Mouse (Mus musculus): Measurements from ENCODE around the gene Serpina11.
"Not testable (repeated sequence)": the region's sequence is repeated elsewhere in the genome, so short reads cannot be mapped to it uniquely, and the experiment has no call there.

The Serpina11 gene

DNA sequence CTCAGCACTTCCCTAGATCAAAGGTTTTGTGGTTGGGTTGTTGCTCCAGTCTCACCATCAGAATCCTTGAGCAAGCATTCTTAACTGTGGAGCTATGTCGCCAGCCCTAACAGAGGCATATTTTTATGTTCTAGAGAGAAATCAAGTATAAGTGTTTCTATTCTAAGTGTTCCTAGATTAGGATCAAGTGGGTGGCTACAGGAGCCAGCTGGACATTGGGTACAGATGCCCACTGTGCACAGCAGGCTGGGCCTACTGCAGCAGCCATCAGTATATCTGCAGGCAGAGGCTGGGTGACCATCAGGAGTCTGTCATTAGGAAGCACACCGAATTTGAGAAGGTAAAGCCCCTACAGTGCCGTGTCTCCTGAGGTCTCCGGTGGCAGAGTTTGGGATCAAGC lies 18.7 kb downstream of the Serpina11 start:
- no peak for DNase-seq (ENCODE audit: low spot score)

DNA sequence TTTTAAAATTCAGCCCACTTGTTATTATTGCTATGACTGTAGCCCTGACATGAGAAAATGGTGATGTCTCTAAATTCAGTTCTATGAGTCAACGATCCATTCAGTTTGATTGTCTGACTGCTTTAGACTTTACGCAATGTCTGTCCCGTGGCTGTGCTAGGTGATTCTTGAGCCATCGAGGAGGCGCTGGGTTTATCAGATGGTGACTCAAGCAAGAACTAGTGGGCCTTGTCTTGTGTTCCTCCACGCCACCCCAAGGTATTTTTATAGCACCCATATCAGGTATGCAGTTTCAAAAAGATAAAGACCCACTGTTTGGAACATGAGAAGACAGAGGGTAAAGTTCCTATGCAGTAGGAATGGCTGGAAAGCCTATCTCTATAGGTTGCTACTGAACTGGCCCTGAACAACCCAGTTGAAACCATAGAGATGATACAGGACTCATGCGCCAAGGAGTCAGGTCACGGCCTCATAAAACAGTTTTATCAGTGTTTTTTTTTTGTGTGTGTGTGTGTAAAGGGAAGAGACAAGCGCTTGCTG lies 20.1 kb downstream of the Serpina11 start:
- no peak for DNase-seq (ENCODE audit: low spot score)

DNA sequence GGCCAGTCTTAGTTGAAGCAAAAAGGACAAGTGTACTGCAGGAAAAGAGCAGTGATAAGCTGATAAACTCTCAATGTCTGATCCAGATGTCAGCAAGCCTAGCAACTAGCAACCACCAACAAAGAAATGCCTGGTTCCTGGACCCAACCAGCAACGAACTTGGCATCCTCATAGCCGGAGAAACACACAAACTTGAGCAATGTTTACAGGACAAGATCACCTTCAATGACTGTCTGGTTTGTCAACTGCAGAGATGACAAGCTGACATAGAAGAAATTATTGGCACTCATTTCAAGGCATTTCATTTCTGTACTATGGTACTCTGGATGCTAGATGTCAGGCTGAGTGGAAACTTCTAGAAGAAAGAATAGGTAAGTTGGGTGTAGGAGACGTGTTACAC lies 23.0 kb downstream of the Serpina11 start:
- no peak for DNase-seq (ENCODE audit: low spot score)

DNA sequence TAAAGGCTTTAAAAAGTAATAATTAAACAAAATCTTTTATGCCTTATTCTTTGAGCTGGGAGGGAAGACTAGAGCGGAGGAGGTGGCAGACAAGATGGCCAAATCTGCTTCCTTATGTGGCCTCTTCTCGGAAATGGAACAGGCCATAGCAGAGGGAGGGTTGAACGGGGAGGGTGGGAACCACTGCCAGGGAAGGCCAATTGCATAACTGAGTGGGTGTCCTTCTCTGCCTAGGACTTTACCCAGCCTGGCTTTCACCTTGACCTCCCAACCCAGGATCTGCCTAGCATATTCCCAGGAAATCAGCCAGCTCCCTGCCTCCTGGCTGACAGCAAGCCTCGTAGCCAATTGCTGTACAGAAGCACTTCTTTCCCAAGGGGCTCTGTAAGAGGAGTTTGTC lies 26.5 kb downstream of the Serpina11 start:
- peak; percentile 17 for DNase-seq (ENCODE audit: low spot score)

DNA sequence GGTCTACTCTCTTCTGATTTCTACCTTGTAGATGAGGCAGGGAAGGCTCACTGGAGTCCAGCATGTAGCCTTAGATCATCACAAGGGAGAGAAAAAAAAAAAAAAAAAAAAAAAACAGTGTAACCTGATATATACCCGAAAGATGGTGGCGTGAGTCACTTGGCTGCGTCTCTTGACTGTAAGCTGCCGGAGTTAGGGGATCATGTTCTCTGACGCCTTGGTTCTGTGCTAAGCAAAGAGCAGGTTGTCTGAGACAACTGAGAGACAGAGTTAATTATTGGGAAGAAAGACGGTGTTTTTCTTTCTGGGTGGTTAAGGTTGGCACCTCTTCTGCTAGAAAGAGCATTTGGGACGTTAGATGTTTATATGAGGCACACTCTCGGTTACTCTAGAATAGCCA lies 26.9 kb downstream of the Serpina11 start:
- no peak for DNase-seq (ENCODE audit: low spot score)

DNA sequence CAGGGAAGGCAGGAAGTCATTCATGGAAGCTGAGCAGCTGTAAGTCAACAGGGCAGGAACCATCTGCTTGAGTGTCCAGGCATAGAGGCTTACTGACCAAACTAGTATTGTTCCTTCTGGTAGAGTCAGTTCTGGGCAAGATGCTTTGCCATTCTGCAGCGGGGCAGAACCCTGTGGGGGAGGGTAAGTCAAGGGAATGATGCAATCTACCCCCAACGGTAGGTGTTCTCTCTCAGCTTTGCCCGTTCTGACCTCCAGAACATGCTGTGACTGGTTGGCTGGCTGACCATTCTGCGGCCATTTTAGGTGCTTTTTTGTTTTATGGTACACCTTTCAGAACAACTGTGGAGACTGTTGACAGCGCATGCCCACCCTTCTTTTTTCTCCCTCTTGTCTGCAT lies 27.4 kb downstream of the Serpina11 start:
- DNase-seq (ENCODE audit: low spot score): no peak

DNA sequence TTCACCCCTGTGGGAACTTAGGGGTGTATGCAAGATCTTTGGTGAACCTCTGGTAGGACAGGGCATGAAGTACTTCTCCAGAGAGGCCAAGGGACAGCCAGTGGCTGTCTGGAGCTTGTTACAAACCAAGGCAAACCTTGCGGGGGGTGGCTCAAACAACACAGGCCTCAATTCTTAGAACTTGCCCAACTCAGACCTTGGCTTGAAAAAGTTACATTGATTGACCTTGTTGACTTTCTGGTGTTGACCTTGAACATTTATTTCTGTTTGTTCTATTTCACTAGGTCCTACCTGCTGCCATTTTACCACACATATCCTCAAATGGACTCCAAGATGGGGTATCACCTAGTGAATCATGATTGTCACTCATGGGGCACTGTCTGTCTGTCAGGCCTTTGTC lies 28.0 kb downstream of the Serpina11 start:
- DNase-seq (ENCODE audit: low spot score): no peak

DNA sequence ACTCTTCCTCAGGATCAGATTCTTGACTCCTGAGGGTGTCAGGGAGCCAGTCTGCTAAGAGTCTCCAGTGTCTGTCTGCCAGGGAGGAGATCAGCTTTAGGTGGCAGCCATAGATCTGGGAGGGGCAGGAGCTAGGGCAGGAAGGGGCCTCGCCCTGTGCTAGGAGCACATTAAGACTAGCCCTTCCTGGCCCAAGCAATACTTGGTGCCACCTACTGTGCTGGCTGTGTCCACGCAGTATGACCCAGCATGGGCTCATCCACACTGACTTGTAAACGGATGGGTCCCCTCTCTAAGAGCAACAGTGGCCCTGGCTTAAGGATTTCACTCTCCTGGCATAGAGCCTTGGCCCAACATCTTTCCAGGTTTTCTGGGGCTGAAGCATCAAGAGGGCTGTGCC lies 31.0 kb downstream of the Serpina11 start, which contains the start of gene Serpina1e:
Serpina1e (minus strand) TSS at position 178 of the 400 bp plus-strand sequence.
- DNase-seq (ENCODE audit: low spot score): no peak

DNA sequence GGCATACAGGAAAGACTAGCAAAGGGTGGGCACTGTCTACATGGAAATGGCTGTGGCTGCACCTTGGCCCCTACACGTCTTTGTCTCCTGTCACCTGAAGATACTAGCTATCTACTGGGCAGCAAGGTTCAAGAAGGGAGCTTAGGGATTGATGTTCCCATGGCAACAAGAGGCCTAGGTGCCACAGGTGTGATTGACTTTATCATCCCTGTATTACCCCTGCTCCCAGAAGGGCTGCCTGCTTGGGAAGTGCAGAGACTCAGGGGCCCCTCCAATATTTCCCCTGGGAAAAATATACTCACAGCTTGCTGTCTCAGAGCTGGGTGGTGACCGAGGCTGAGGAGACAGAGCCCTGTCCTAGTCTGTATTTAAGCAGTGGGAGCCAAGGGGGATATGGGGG lies 33.2 kb downstream of the Serpina11 start:
- DNase-seq (ENCODE audit: low spot score): not testable (repeated sequence)

DNA sequence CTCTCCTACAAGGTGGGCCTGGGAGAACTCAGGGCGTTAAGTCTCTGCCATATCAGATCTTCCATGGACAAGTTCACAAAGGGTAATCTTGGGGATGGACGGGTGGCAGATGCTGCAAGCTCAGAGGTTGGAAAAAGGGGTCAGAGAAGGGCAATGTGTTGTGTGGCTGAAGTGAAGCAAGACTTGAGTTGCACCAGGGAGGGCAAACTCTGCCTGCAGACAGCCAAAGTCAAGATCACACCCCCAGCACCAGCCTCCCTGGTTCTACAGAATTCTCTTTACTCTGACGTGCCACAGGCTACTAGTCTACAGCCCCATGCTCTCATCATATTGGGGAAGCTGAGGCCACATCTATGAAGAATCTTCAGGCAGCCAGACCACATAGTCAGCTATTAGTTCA lies 36.8 kb downstream of the Serpina11 start:
- DNase-seq (ENCODE audit: low spot score): not testable (repeated sequence)

DNA sequence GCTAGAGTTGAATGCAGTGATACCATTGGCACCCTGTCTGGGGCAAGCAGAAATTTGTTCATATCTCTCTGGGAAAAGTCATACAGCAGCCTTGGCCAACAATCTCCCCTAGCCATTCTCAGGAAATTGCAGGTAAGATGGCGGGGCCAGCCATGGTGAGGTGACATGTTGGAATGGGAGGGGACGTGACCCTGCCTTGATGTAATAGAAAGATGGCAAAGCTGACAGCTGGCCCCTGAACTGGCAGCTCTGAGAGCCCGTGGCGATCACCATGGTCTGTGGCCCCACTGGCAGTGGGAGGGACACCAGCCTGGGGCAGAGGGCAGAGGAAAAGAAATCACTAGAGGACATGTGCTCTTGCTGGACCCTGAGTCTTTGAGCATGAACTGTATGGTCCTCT lies 43.5 kb downstream of the Serpina11 start:
- DNase-seq (ENCODE audit: low spot score): no peak
